Mouse (Mus musculus) c-Kit-positive CD71-positive TER-119-negative erythroid progenitor cells, embryonic 14.5 days (primary cell): ENCODE measurements around the gene Tas1r1.

ENCODE experiments used
- DNase-seq: peaks from one replicate; pipeline ENCODE4 v3.0.0-alpha.2; 2013; ENCODE audit warnings: low read depth

Gene Tas1r1

DNA sequence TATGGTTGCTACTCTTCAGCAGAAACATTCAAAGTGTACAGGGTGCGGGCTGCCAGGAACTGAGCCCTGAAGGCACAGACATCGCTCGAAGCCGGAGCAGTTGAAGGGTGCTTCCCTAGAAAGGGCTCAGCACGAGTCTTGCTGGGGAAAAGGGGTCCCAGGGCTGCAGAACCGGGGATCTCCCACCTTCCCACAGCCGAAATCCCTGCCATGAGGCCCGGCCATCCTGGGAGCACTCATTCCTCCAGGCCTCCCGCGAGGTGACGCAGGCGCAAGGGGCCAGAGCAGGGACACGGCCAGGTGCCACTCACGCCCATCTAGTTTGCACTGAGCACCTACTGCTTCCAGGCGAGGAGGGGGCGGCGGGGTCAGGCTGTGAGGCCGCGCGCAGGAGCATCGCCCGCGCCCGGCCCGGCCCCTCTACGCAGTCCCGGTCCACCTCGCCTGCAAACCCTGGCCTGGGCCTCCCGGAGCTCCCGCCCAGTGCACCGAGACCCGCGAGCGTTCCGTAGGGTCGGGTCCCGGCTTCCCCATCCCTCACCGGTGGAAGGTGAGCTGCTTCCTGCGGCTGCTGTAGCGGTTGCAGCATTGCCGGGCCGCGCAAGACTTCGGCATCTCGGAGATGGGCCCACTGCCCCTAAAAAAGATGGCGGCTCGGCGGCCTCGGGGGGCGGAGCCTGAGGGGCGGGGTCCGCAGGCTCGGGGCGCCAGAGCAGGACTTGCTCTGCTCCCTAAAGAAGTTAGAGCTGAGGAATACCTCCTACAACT lies 49.8 kb downstream of the Tas1r1 start, which contains the start of gene Thap3:
Gene Thap3, minus strand, starts transcription at position 656 of the 768 bp plus-strand sequence.
- DNase-seq, result peak; percentile 49

DNA sequence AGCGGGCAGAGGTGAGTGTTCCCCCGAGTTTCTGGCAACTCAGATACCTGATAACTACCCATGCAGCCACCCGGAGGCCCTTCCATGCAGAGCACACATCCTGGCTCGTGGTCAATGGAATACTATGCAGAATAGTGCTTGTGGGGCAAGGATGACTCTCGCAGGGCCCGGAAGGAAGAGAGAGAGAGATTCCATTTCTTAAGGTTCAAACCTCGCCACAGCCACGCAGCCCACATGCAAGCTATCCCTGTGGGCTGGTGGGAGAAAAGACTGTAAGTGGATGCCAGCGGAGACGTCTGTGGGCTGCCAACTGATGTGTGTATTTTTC lies 50.4 kb downstream of the Tas1r1 start:
- no peak for DNase-seq

DNA sequence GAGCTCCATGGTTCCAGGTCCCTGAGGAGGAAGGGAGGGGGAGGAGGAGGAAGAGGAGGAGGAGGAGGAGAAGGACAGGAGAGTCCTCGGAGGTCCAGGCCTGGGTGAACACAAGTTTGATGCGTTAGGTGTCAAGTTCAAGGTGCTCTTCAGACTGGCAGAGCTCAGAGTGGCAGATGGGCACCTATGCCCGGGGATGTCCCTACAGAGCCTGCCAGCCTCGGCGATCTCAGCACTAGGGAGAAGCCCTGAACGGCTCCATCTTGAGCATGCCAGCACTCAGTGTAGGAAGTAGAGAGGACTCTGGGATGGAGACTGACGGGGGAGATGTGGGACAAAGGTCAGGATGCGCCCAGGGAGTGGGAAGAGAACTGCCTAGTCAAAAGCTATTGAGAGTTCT lies 51.7 kb downstream of the Tas1r1 start:
- DNase-seq, result no peak

DNA sequence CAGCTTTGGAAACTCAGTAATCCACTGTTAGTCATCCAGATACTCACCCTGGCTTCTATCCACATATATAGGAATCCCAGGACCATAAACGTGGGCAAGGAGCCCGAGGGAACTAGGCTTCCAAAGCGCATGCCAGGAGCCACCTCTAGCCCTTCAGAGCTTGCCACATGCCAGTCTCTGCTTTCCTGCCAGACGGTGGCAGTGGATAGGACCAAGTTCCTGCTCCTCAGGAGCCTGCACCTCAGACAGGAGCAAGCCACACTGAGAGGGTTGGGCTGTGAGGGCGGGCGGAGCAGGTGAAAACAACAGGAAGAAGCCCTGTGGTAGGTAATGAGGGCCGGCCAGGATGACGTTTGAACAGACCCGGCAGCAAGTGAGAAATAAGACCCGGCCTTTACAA lies 52.5 kb downstream of the Tas1r1 start:
- DNase-seq, result no peak

DNA sequence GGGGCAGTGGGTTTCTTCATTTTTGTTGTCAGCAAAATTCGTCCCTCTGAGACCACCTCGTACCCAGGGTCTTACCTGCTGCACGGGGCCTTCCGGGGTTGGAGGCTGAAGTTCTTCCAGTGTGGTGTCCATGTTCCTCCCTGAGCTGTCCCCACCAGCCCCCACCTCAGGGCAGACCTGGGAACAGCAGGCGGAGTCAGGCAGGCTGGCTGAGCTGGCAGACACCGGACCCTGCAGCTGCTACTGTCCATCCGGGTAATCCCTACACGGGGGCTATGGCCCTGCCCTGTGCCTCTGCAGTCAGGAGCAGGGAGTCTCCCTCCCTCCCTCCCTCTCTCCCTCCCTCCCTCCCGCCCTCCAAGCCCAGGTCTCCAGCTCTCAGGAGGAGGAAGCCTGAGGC lies 54.8 kb downstream of the Tas1r1 start:
- no peak for DNase-seq

DNA sequence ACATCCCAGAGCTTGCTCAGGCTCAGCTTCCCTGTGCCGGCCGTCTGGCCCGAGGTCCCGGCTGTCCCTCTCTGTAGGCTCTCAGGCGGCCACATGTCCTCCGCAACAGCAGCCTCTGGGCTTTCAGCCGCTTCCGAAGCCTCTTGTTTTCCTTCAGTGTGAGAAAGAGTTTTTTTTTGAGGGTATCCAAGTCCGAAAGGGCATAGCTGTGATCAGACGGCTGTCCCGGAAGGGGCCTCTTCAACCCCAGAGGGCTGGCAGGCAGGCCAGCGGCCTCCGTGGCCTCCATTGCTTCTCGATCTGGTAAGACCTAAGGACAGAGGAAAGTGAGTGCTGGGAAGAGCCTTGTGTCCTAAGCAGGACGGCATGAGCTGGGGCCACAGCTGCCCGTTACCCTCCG lies 55.3 kb downstream of the Tas1r1 start:
- DNase-seq, result no peak

DNA sequence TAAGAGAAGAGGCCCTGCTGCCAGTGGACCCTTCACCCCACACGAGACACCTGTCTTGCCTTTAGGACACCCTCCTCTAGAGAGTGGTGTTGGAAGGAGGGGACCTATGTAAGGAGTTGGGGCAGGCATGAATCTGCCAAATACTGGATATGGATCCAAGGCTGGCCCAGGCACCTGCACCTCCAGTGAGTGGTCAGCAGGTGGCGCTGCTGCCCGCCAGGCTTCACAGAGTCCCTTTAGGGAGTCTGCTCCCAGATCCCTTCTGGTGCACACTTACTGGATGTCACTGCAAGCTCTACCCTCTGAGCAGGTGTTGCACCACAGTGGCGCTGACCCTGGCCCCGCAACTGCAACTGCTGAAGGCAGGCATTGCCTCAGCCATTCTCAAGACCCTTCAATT lies 57.0 kb downstream of the Tas1r1 start:
- peak; percentile 65 for DNase-seq

DNA sequence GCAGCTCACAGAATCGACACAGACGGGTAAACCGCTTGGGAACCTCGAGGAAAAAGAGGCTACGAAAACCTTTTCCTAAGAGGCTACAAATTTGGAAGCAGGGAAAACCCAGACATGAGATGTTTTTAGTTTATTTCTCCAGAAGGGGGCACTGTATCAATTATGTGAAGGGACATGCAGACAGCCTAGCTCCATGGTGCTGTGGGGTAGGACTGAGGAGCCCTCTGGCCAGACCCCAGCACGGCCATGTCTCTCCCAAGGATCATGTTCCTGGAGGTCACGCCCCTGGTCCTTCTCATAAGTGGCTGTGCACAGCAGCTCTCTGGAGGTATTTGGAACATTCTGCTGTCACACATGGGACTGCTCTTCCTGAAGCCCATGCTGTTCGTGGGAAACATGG lies 57.7 kb downstream of the Tas1r1 start:
- no peak for DNase-seq
